Mouse (Mus musculus) MEL (cell line): ENCODE measurements at regions not wholly inside any gene's neighbourhood (a gene's known extent, or its start where the extent isn't known, plus 50 kb on each side); places are given as distances from the start of the nearest gene placed in this dataset.

Experiments used
- DNase-seq: peaks from one replicate; pipeline ENCODE4 v3.0.0; 2011; ENCODE audit warnings: low read depth, low spot score
- H3K27ac ChIP-seq: 2 replicates; pipeline ENCODE4 v1.5.1; 2012; ENCODE audit warnings: low read depth, mild to moderate bottlenecking, control low read depth, low read length, moderate library complexity; ENCODE audit not compliant: control insufficient read depth
- H3K27me3 ChIP-seq, 2 experiments: fragments of 150-350 bp in 1 of 2; sonication (generic) in 1 of 2; 2 replicates each; pipeline ENCODE4 v1.6.1; 2012; ENCODE audit warnings: low read length in 2 of 2, mild to moderate bottlenecking in 2 of 2, improper control_type of control experiment in 1 of 2, moderate library complexity in 1 of 2; ENCODE audit not compliant: insufficient read depth in 2 of 2, control insufficient read depth in 1 of 2
- H3K36me3 ChIP-seq, 2 experiments: 2 replicates each; pipeline ENCODE4 v1.6.1; 2012 to 2014; ENCODE audit warnings: low read length in 2 of 2, improper control_type of control experiment in 1 of 2, inconsistent platforms in 1 of 2, mild to moderate bottlenecking in 1 of 2; ENCODE audit not compliant: insufficient read depth in 2 of 2, control insufficient read depth in 1 of 2
- H3K4me1 ChIP-seq, 2 experiments: fragments of 150-350 bp in 1 of 2; sonication (generic) in 1 of 2; 2 replicates each; pipeline ENCODE4 v1.6.1; 2012; ENCODE audit warnings: low read length in 2 of 2, improper control_type of control experiment in 1 of 2, mild to moderate bottlenecking in 1 of 2; ENCODE audit not compliant: insufficient read depth in 2 of 2, control insufficient read depth in 1 of 2
- H3K4me3 ChIP-seq, 2 experiments: fragments of 150-350 bp in 1 of 2; sonication (generic) in 1 of 2; 2 replicates each; pipeline ENCODE4 v1.5.1; 2012; ENCODE audit warnings: low read depth in 2 of 2, low read length in 2 of 2, mild to moderate bottlenecking in 2 of 2, moderate library complexity in 2 of 2, control low read depth in 1 of 2, improper control_type of control experiment in 1 of 2; ENCODE audit not compliant: control insufficient read depth in 1 of 2, insufficient read depth in 1 of 2
- H3K79me2 ChIP-seq: 2 replicates; pipeline ENCODE4 v1.6.1; 2012; ENCODE audit warnings: mild to moderate bottlenecking, low read length, moderate library complexity; ENCODE audit not compliant: control insufficient read depth, poor library complexity, insufficient read depth
- H3K9ac ChIP-seq: 2 replicates; pipeline ENCODE4 v1.6.1; 2012; ENCODE audit warnings: low read depth, mild to moderate bottlenecking, control low read depth, low read length, moderate library complexity; ENCODE audit not compliant: control insufficient read depth, poor library complexity, severe bottlenecking
- H3K9me3 ChIP-seq: fragments of 150-350 bp; sonication (generic); replicated peaks from 2 replicates; pipeline ENCODE4 v1.6.1; 2012; ENCODE audit warnings: mild to moderate bottlenecking, low read length, improper control_type of control experiment, moderate library complexity; ENCODE audit not compliant: insufficient read depth
- CHD1 ChIP-seq: IDR thresholded peaks from 2 replicates; pipeline ENCODE4 v1.6.1; 2012; ENCODE audit warnings: low read depth, mild to moderate bottlenecking, inconsistent platforms, low read length, improper control_type of control experiment
- CHD2 ChIP-seq: IDR thresholded peaks from 2 replicates; pipeline ENCODE4 v1.6.1; 2011; ENCODE audit warnings: low read length, improper control_type of control experiment
- CTCF ChIP-seq, 3 experiments: IDR thresholded peaks in 2 of 3; conservative IDR thresholded peaks in 1 of 3; 2 replicates each; pipeline ENCODE4 v1.5.1; 2011 to 2012; ENCODE audit warnings: low read length in 3 of 3, low read depth in 2 of 3, mild to moderate bottlenecking in 2 of 3, improper control_type of control experiment in 1 of 3, inconsistent platforms in 1 of 3, mixed read lengths in 1 of 3, moderate library complexity in 1 of 3; ENCODE audit not compliant: control insufficient read depth in 1 of 3, insufficient read depth in 1 of 3, poor library complexity in 1 of 3, severe bottlenecking in 1 of 3
- E2F4 ChIP-seq: IDR thresholded peaks from 2 replicates; pipeline ENCODE4 v1.6.1; 2011; ENCODE audit warnings: low read depth, low read length, improper control_type of control experiment, borderline replicate concordance
- EP300 ChIP-seq, 2 experiments: IDR thresholded peaks; 2 replicates each; pipeline ENCODE4 v1.6.1; 2011; ENCODE audit warnings: improper control_type of control experiment in 2 of 2, low read length in 2 of 2, low read depth in 1 of 2, mild to moderate bottlenecking in 1 of 2
- GATA1 ChIP-seq: IDR thresholded peaks from 2 replicates; pipeline ENCODE4 v1.6.1; 2011; ENCODE audit warnings: low read depth, low read length, improper control_type of control experiment
- JUND ChIP-seq: IDR thresholded peaks from 2 replicates; pipeline ENCODE4 v1.6.1; 2011; ENCODE audit warnings: low read depth, mild to moderate bottlenecking, improper control_type of control experiment, low read length
- KAT2A ChIP-seq: conservative IDR thresholded peaks from 2 replicates; pipeline ENCODE4 v1.6.1; 2012; ENCODE audit warnings: low read depth, low read length, improper control_type of control experiment, inconsistent platforms
- MAFK ChIP-seq: IDR thresholded peaks from 2 replicates; pipeline ENCODE4 v1.6.1; 2011; ENCODE audit warnings: low read depth, mild to moderate bottlenecking, low read length, improper control_type of control experiment, borderline replicate concordance
- MEF2A ChIP-seq: IDR thresholded peaks from 2 replicates; pipeline ENCODE4 v1.6.1; 2014; ENCODE audit warnings: low read depth, mild to moderate bottlenecking, inconsistent platforms, low read length, improper control_type of control experiment; ENCODE audit not compliant: poor library complexity, insufficient replicate concordance, severe bottlenecking; ENCODE audit errors: extremely low read depth
- MXI1 ChIP-seq: IDR thresholded peaks from 2 replicates; pipeline ENCODE4 v1.6.1; 2011; ENCODE audit warnings: mild to moderate bottlenecking, low read depth, low read length, improper control_type of control experiment
- MYB ChIP-seq: IDR thresholded peaks from 2 replicates; pipeline ENCODE4 v1.6.1; 2011; ENCODE audit warnings: mild to moderate bottlenecking, low read depth, low read length, improper control_type of control experiment
- NRF1 ChIP-seq: IDR thresholded peaks from 2 replicates; pipeline ENCODE4 v1.6.1; 2014; ENCODE audit warnings: low read depth, mild to moderate bottlenecking, inconsistent platforms, low read length, improper control_type of control experiment, moderate library complexity; ENCODE audit not compliant: poor library complexity, insufficient read depth, severe bottlenecking
- POLR2AphosphoS5 ChIP-seq: IDR thresholded peaks from 2 replicates; pipeline ENCODE4 v1.6.1; 2012; ENCODE audit warnings: low read depth, borderline replicate concordance, mild to moderate bottlenecking, inconsistent platforms, low read length, moderate library complexity, mixed read lengths
- RAD21 ChIP-seq: IDR thresholded peaks from 2 replicates; pipeline ENCODE4 v1.6.1; 2011; ENCODE audit warnings: mild to moderate bottlenecking, low read depth, low read length, improper control_type of control experiment
- SMC3 ChIP-seq: IDR thresholded peaks from 2 replicates; pipeline ENCODE4 v1.6.1; 2011; ENCODE audit warnings: low read depth, low read length, improper control_type of control experiment
- TAL1 ChIP-seq: IDR thresholded peaks from 2 replicates; pipeline ENCODE4 v1.6.1; 2012; ENCODE audit warnings: mild to moderate bottlenecking, inconsistent platforms, low read length, moderate library complexity, mixed read lengths
- TBP ChIP-seq: IDR thresholded peaks from 2 replicates; pipeline ENCODE4 v1.8.0; 2011; ENCODE audit warnings: low read depth, low read length, improper control_type of control experiment
- TCF12 ChIP-seq: IDR thresholded peaks from 2 replicates; pipeline ENCODE4 v1.6.1; 2014; ENCODE audit warnings: low read depth, mild to moderate bottlenecking, inconsistent platforms, low read length, improper control_type of control experiment, moderate library complexity
- UBTF ChIP-seq: IDR thresholded peaks from 2 replicates; pipeline ENCODE4 v1.6.1; 2012; ENCODE audit warnings: low read depth, mild to moderate bottlenecking, inconsistent platforms, low read length, improper control_type of control experiment, moderate library complexity, borderline replicate concordance; ENCODE audit not compliant: insufficient read depth
- USF1 ChIP-seq: IDR thresholded peaks from 2 replicates; pipeline ENCODE4 v1.6.1; 2014; ENCODE audit warnings: low read depth, mild to moderate bottlenecking, inconsistent platforms, low read length, improper control_type of control experiment, moderate library complexity
- USF2 ChIP-seq, 2 experiments: IDR thresholded peaks; 2 replicates each; pipeline ENCODE4 v1.6.1; 2011 to 2012; ENCODE audit warnings: improper control_type of control experiment in 2 of 2, low read length in 2 of 2, borderline replicate concordance in 1 of 2, inconsistent platforms in 1 of 2, low read depth in 1 of 2, mild to moderate bottlenecking in 1 of 2; ENCODE audit not compliant: insufficient read depth in 1 of 2
- ZKSCAN1 ChIP-seq: IDR thresholded peaks from 2 replicates; pipeline ENCODE4 v1.6.1; 2012; ENCODE audit warnings: low read depth, mild to moderate bottlenecking, inconsistent platforms, low read length, improper control_type of control experiment, moderate library complexity
- ZNF384 ChIP-seq: IDR thresholded peaks from 2 replicates; pipeline ENCODE4 v1.6.1; 2012; ENCODE audit warnings: low read depth, mild to moderate bottlenecking, inconsistent platforms, low read length, improper control_type of control experiment

- Histone ChIP-seq H3K9ac (no peak overlapping the region), H3K27ac (no peak overlapping the region), H3K9me3 (no peaks in the 10 kb centered on the region), H3K4me1 (no peaks in the 10 kb centered on the region), H3K27me3 (no peaks in the 10 kb centered on the region), H3K79me2 (no peaks in the 10 kb centered on the region), H3K4me3 (no peak overlapping the region), H3K36me3 (no peaks in the 10 kb centered on the region)
- TF ChIP-seq RAD21 (no peak), UBTF (no peak), E2F4 (no peak), NRF1 (no peak), CHD2 (no peak), CTCF (IDR thresholded peaks at IDR 0.05 in 2 of 3, conservative IDR thresholded peaks at IDR 0.05 in 1 of 3; ENCODE audit: control insufficient read depth in 1 of 3, insufficient read depth in 1 of 3, low read depth in 2 of 3, low read length in 3 of 3, poor library complexity in 1 of 3, severe bottlenecking in 1 of 3) (no peak), EP300 (IDR thresholded peaks at IDR 0.05; ENCODE audit: low read depth in 1 of 2, low read length in 2 of 2) (no peak), ZNF384 (no peak), ZKSCAN1 (no peak), TBP (no peak), KAT2A (no peak), POLR2AphosphoS5 (no peak), MAFK (no peak), TCF12 (no peak), MEF2A (no peak), JUND (no peak), USF1 (no peak), TAL1 (no peak), MYB (no peak)
- DNase-seq = no peak
Observed at GRCm38 (mm10) chr5:106164190-106164589, 287.8 kb downstream of the Zfp326 start.

GRCm38 (mm10) chr5:106162981-106163653 is 286.8 kb downstream of the Zfp326 start:
- Histone ChIP-seq H3K4me3 (no peak overlapping the region), H3K27ac (no peak overlapping the region), H3K27me3 (no peaks in the 10 kb centered on the region), H3K9ac (no peak overlapping the region), H3K9me3 (no peaks in the 10 kb centered on the region), H3K36me3 (no peaks in the 10 kb centered on the region)
- TF ChIP-seq NRF1 (no peak), EP300 (IDR thresholded peaks at IDR 0.05; ENCODE audit: low read depth in 1 of 2, low read length in 2 of 2) (no peak), CTCF (IDR thresholded peaks at IDR 0.05 in 2 of 3, conservative IDR thresholded peaks at IDR 0.05 in 1 of 3; ENCODE audit: control insufficient read depth in 1 of 3, insufficient read depth in 1 of 3, low read depth in 2 of 3, low read length in 3 of 3, poor library complexity in 1 of 3, severe bottlenecking in 1 of 3) (no peak), MXI1 (no peak), USF2 (IDR thresholded peaks at IDR 0.05; ENCODE audit: borderline replicate concordance in 1 of 2, insufficient read depth in 1 of 2, low read depth in 1 of 2, low read length in 2 of 2) (no peak), GATA1 (no peak), CHD1 (no peak), SMC3 (no peak)
- TF ChIP-seq, all 39 proteins: peak for 0
- DNase-seq = no peak
- Histone ChIP-seq H3K4me1 (no peaks in the 10 kb centered on the region), H3K79me2 (no peaks in the 10 kb centered on the region)
